Mouse (Mus musculus): Measurements from ENCODE around the gene Lrrc73.

DNA sequence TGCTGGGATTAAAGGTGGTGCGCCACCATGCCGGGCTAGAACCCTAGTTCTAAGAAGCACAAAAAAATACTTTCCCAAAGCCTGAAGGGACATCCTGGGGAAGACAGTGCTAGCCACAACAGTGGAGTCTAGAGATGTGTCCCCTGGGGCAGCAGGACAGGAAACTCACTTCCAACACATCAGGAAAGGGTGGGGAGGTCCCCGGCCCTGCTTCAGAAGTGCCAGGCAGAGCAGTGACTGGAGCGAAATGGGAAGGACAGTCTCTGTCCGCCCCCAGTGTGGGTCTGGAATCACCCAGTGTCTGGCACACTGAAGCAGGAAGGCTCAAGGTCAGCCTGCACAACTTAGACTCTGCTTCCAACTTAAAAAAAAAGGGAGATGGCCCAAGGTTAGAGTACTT, 19.3 kb downstream of the Lrrc73 start:
- TF ChIP-seq FLI1 (IDR thresholded peaks at IDR 0.05; ENCODE audit: low read length) (no peak), GATA1 (IDR thresholded peaks at IDR 0.05; ENCODE audit: borderline replicate concordance, low read length) (no peak)
